Mouse (Mus musculus) spleen, adult 12 weeks (tissue): ENCODE data around the gene Ppm1l.
"Not testable (repeated sequence)": the region's sequence is repeated elsewhere in the genome, so short reads cannot be mapped to it uniquely, and the experiment has no call there.

Experiments used
- DNase-seq: peaks from one replicate; pipeline ENCODE4 v3.0.0; 2022; ENCODE audit warnings: low spot score

Gene Ppm1l

GRCm38 (mm10) chr3:69367916-69368315, 51.3 kb downstream of the Ppm1l start:
- no peak for DNase-seq

- DNase-seq, result no peak
Measured at GRCm38 (mm10) chr3:69372731-69373130, 56.1 kb downstream of the Ppm1l start.

GRCm38 (mm10) chr3:69373544-69374306, 57.1 kb downstream of the Ppm1l start:
- DNase-seq, result peak; percentile 10

GRCm38 (mm10) chr3:69374538-69374937, 57.9 kb downstream of the Ppm1l start:
- no peak for DNase-seq

GRCm38 (mm10) chr3:69374983-69375382, 58.3 kb downstream of the Ppm1l start:
- no peak for DNase-seq

GRCm38 (mm10) chr3:69381213-69381612, 64.6 kb downstream of the Ppm1l start:
- no peak for DNase-seq

- DNase-seq, result not testable (repeated sequence)
Measured at GRCm38 (mm10) chr3:69391834-69392233, 75.2 kb downstream of the Ppm1l start.

GRCm38 (mm10) chr3:69392298-69392697, 75.6 kb downstream of the Ppm1l start:
- no peak for DNase-seq

GRCm38 (mm10) chr3:69393079-69393478, 76.4 kb downstream of the Ppm1l start:
- no peak for DNase-seq

GRCm38 (mm10) chr3:69393991-69394390, 77.3 kb downstream of the Ppm1l start:
- no peak for DNase-seq

- DNase-seq, result no peak
Measured at GRCm38 (mm10) chr3:69395084-69395483, 78.4 kb downstream of the Ppm1l start.

- DNase-seq, result no peak
Measured at GRCm38 (mm10) chr3:69397733-69398132, 81.1 kb downstream of the Ppm1l start.

GRCm38 (mm10) chr3:69399336-69399735, 82.7 kb downstream of the Ppm1l start:
- DNase-seq, result no peak

GRCm38 (mm10) chr3:69403196-69403595, 86.5 kb downstream of the Ppm1l start:
- DNase-seq, result no peak

- no peak for DNase-seq
Measured at GRCm38 (mm10) chr3:69406210-69406895, 89.7 kb downstream of the Ppm1l start.

GRCm38 (mm10) chr3:69408064-69408463, 91.4 kb downstream of the Ppm1l start:
- no peak for DNase-seq

GRCm38 (mm10) chr3:69416112-69416511, 99.5 kb downstream of the Ppm1l start:
- no peak for DNase-seq

- no peak for DNase-seq
Measured at GRCm38 (mm10) chr3:69422741-69423140, 106.1 kb downstream of the Ppm1l start.

- DNase-seq, result no peak
Measured at GRCm38 (mm10) chr3:69423371-69423770, 106.7 kb downstream of the Ppm1l start.

- not testable (repeated sequence) for DNase-seq
Measured at GRCm38 (mm10) chr3:69424781-69425180, 108.1 kb downstream of the Ppm1l start.

GRCm38 (mm10) chr3:69427259-69427658, 110.6 kb downstream of the Ppm1l start:
- no peak for DNase-seq

GRCm38 (mm10) chr3:69428221-69428620, 111.6 kb downstream of the Ppm1l start:
- DNase-seq, result no peak

GRCm38 (mm10) chr3:69429319-69429718, 112.7 kb downstream of the Ppm1l start:
- DNase-seq, result no peak

GRCm38 (mm10) chr3:69433580-69433979, 116.9 kb downstream of the Ppm1l start:
- no peak for DNase-seq
